Mouse (Mus musculus) hindbrain, embryonic 11.5 days (tissue): ENCODE results near the gene Klhl41. TPM values are rescaled to one million over a fixed set of nuclear protein-coding genes. Genes with fewer than 3 reads are reported as not detected.

ENCODE experiments used
- ATAC-seq: fragments of 200-750 bp; cut with Nextera tagmentation; 2 replicates; pipeline ENCODE4 v1.8.0; 2017; ENCODE audit warnings: mild to moderate bottlenecking, moderate TSS enrichment, moderate library complexity; ENCODE audit not compliant: low FRiP score
- DNase-seq: peaks from one replicate; pipeline ENCODE4 v3.0.0-alpha.2; 2015; ENCODE audit warnings: low spot score
- H3K27ac ChIP-seq: fragments of 300-500 bp; sonication (generic); 2 replicates; pipeline ENCODE4 v1.5.1; 2014; ENCODE audit warnings: mild to moderate bottlenecking, low read depth, low read length
- H3K27me3 ChIP-seq: fragments of 300-500 bp; sonication (generic); 2 replicates; pipeline ENCODE4 v1.6.1; 2014; ENCODE audit warnings: mild to moderate bottlenecking, low read length, moderate library complexity, mixed read lengths; ENCODE audit not compliant: control insufficient read depth, insufficient read depth
- H3K36me3 ChIP-seq: fragments of 300-500 bp; sonication (generic); 2 replicates; pipeline ENCODE4 v1.6.1; 2014; ENCODE audit warnings: mild to moderate bottlenecking, low read length, moderate library complexity, mixed read lengths; ENCODE audit not compliant: control insufficient read depth, insufficient read depth
- H3K4me1 ChIP-seq: fragments of 300-500 bp; sonication (generic); replicated peaks from 2 replicates; pipeline ENCODE4 v1.6.1; 2014; ENCODE audit warnings: low read length, mixed read lengths; ENCODE audit not compliant: control insufficient read depth, insufficient read depth
- H3K4me2 ChIP-seq: fragments of 300-500 bp; sonication (generic); replicated peaks from 2 replicates; pipeline ENCODE4 v1.6.1; 2014; ENCODE audit warnings: mild to moderate bottlenecking, low read depth, low read length
- H3K4me3 ChIP-seq: fragments of 300-500 bp; sonication (generic); 2 replicates; pipeline ENCODE4 v1.5.1; 2014; ENCODE audit warnings: low read depth, low read length
- H3K9ac ChIP-seq: fragments of 300-500 bp; sonication (generic); 2 replicates; pipeline ENCODE4 v1.6.1; 2014; ENCODE audit warnings: low read depth, low read length
- H3K9me3 ChIP-seq: fragments of 300-500 bp; sonication (generic); 2 replicates; pipeline ENCODE4 v1.6.1; 2016; ENCODE audit warnings: low read length; ENCODE audit not compliant: control insufficient read depth
- WGBS: fragments of 180-500 bp; shearing (Covaris S2); extraction: QIAGEN DNeasy Blood & Tissue Kit; methylation state at CpG from one replicate; pipeline ENCODE4 v1.1.7; 2014; 5-methylcytosine and 5-hydroxymethylcytosine counted together
- polyA plus RNA-seq: library from polyadenylated mRNA; unstranded; fragments of >200 nt; fragmentation: Nextera tagmentation; extraction: Ambion mirVana; gene quantifications from 2 replicates; pipeline ENCODE4 v1.2.1, GENCODE M21; 2014

Gene Klhl41
- polyA plus RNA-seq, 1 experiment from 2014 or later = 0.82 TPM

- DNase-seq (no peak), ATAC-seq (no peak)
- Histone ChIP-seq H3K4me3 (no peak overlapping the region), H3K9me3 (no peaks in the 10 kb centered on the region), H3K4me1 (no peaks in the 10 kb centered on the region), H3K27me3 (no peaks in the 10 kb centered on the region), H3K36me3 (0 out of 2 replicates have a peak, but pooled peaks cover 2% of the 10 kb centered on the region), H3K9ac (no peak overlapping the region), H3K4me2 (no peak overlapping the region), H3K27ac (no peak overlapping the region)
- 94% methylated on average over 11 of the region's 11 CpGs for WGBS
Observed at GRCm38 (mm10) chr2:69693501-69693900, 23.6 kb downstream of the Klhl41 start.

GRCm38 (mm10) chr2:69700446-69700845 lies 30.5 kb downstream of the Klhl41 start:
- no peaks in the 10 kb centered on the region for H3K4me1 ChIP-seq
- H3K36me3 ChIP-seq = peaks cover 2% of the 10 kb centered on the region; the same call in 1 of the 2 replicates
- 95% methylated on average over 8 of the region's 8 CpGs for WGBS
- no peak overlapping the region for H3K9ac ChIP-seq
- no peak overlapping the region for H3K4me3 ChIP-seq
- H3K9me3 ChIP-seq = no peaks in the 10 kb centered on the region
- no peaks in the 10 kb centered on the region for H3K27me3 ChIP-seq
- no peak overlapping the region for H3K27ac ChIP-seq
- ATAC-seq (no peak), DNase-seq (no peak)
- H3K4me2 ChIP-seq = no peak overlapping the region

DNA sequence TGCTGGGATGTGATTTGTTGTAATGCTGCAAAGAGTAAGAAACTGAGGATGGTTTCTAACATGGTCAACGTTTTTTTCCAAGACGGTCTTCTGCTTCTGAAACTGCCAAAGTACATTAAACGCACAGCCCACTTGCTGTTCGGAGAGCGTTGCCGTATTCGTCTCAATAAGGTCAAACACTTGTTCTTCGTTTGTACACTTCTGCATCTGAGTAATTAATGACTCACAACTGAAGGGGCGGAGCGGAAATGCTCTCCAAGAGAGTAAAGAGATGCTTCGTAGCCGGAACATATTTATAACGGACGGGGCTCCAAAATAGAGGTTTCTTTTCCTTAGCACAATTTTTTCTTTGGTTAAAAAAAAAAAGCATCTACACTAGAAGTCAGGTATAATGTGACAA lies 42.3 kb downstream of the Klhl41 start:
- Histone ChIP-seq H3K4me2 (no peak overlapping the region), H3K9me3 (no peaks in the 10 kb centered on the region), H3K27me3 (no peaks in the 10 kb centered on the region), H3K9ac (no peak overlapping the region), H3K27ac (no peak overlapping the region), H3K4me3 (no peak overlapping the region), H3K4me1 (no peaks in the 10 kb centered on the region), H3K36me3 (no peaks in the 10 kb centered on the region)
- DNase-seq (no peak), ATAC-seq (no peak)
- 94% methylated on average over 14 of the region's 14 CpGs for WGBS

- H3K4me1 ChIP-seq = no peaks in the 10 kb centered on the region
- peak within 1 kb of the TSS; percentile 81 for H3K4me2 ChIP-seq
- ATAC-seq (peak; percentile 99), DNase-seq (peak; percentile 91)
- H3K9ac ChIP-seq = peak within 1 kb of the TSS; percentile 81
- under 1% methylated on average over 39 of the region's 39 CpGs for WGBS
- no peaks in the 10 kb centered on the region for H3K9me3 ChIP-seq
- H3K4me3 ChIP-seq = peak within 1 kb of the TSS; percentile 82
- no peaks in the 10 kb centered on the region for H3K36me3 ChIP-seq
- H3K27ac ChIP-seq = no peak within 1 kb of the TSS
- no peaks in the 10 kb centered on the region for H3K27me3 ChIP-seq
Observed at GRCm38 (mm10) chr2:69712981-69713625, 43.2 kb downstream of the Klhl41 start, which contains the start of gene Fastkd1. TSS of gene Fastkd1 (minus strand) at chr2:69713516.

DNA sequence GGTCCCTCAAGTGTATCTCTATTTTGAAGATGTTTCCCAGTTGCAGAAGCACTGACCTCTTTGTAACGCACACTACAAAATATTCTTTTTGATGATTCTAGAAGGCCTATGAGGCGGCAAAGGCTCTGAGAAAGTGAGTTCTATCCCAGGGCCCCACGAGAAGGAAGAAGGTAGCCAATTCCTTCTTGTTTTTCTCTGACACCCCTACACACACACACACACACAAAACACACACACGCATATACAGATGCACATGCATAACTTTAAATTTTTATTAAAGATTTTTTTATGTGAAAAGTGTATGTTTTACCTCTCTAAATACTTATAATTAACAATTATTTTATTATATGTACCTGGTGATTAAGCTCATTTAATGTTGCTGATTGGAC lies 43.7 kb downstream of the Klhl41 start:
- no peak overlapping the region; the same call in 1 of the 2 replicates for H3K9ac ChIP-seq
- H3K27me3 ChIP-seq = no peaks in the 10 kb centered on the region
- peak overlapping the region; percentile 82; the same call in 1 of the 2 replicates for H3K4me3 ChIP-seq
- ATAC-seq (peak; percentile 57), DNase-seq (no peak)
- H3K27ac ChIP-seq = no peak overlapping the region
- no peaks in the 10 kb centered on the region for H3K9me3 ChIP-seq
- WGBS = 40% methylated on average over 4 of the region's 4 CpGs
- H3K36me3 ChIP-seq = no peaks in the 10 kb centered on the region
- H3K4me2 ChIP-seq = peak overlapping the region; percentile 30
- no peaks in the 10 kb centered on the region for H3K4me1 ChIP-seq

DNA sequence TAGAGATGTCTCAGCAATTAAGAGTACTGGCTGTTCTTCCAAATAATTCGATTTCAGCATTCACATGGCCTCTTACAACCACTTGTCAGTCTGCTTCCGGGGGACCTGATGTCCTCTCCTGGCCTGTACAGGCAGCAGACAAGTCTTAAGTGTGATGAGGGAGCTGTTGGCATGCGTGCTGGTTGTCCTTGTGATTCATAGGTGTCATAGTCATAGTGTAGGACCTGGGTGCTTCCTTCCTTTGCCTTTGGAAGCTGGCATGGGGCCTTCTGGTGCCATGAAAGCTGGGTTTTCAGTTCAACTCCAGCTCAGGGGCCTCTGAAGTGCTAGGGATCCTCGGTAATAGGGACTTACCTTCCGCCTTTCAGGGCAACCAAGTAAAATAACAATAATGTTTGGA lies 44.2 kb downstream of the Klhl41 start:
- Histone ChIP-seq H3K9ac (no peak overlapping the region), H3K27me3 (no peaks in the 10 kb centered on the region), H3K4me3 (no peak overlapping the region), H3K4me2 (no peak overlapping the region), H3K27ac (no peak overlapping the region), H3K9me3 (no peaks in the 10 kb centered on the region), H3K36me3 (no peaks in the 10 kb centered on the region), H3K4me1 (no peaks in the 10 kb centered on the region)
- DNase-seq (no peak), ATAC-seq (no peak)
- 84% methylated on average over 5 of the region's 5 CpGs for WGBS

DNA sequence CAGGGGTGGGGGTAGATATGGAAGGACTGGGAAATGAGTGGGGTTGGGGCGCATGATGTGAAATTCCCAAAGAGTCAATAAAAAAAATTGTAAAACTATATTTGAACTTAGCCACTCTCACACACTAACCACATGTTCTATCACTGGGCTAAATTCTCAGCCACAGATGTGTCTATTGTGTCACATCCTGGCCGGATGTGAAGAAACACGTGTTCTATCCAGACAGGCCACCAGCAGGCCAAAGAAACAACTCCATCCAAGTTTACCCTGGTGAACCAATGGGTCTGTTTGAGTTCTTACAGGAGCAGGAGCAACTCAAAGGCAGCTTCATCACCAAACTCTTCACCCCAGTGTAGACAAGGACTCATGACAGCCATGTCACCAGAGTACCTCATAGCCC lies 46.6 kb downstream of the Klhl41 start:
- no peak overlapping the region for H3K4me3 ChIP-seq
- H3K27me3 ChIP-seq = no peaks in the 10 kb centered on the region
- no peak for ATAC-seq
- WGBS = 88% methylated on average over 3 of the region's 3 CpGs
- H3K9ac ChIP-seq = no peak overlapping the region
- DNase-seq = no peak
- no peak overlapping the region for H3K4me2 ChIP-seq
- no peaks in the 10 kb centered on the region for H3K9me3 ChIP-seq
- no peaks in the 10 kb centered on the region for H3K36me3 ChIP-seq
- H3K4me1 ChIP-seq = no peaks in the 10 kb centered on the region
- no peak overlapping the region for H3K27ac ChIP-seq

DNA sequence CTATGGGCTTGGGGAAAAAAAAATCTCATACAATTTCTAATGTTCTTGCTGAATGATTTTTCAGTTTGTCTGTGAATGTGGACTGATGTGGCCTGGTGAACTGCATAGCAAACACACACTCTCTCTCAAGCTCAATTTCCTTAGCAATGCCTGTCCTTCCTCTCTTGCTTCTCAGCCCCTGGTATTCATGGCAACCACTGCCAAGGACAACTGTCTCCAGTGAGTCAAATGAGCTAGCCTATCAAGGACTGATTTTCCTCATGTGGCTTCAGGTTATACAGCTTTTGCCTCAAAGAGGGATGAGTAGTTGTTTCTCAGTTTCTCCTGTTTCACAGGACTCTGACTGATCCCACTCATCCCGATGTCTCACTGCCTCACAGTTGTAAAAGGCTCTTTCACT lies 49.2 kb downstream of the Klhl41 start:
- Histone ChIP-seq H3K9ac (no peak overlapping the region), H3K27ac (no peak overlapping the region), H3K4me3 (no peak overlapping the region), H3K36me3 (no peaks in the 10 kb centered on the region), H3K4me2 (no peak overlapping the region), H3K9me3 (no peaks in the 10 kb centered on the region), H3K4me1 (no peaks in the 10 kb centered on the region), H3K27me3 (no peaks in the 10 kb centered on the region)
- DNase-seq (no peak), ATAC-seq (no peak)
- 92% methylated on average over 1 of the region's 1 CpGs for WGBS

DNA sequence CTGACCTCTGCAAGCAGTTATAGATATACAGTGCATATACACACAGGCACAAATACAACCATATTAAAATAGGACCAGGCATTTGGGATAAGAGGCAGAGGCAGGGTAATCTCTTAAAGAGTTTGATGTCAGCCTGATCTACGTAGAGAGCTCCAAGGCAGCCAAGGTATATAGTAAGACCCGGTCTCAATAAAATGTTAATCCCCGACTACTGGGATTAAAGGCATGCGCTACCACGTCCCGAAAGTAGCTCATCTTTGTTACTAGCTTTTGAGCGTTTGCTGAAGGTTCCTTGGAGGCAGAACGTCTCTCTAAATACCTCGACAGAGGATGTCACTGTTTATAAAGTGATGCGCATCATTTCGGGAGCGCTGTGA lies 52.3 kb downstream of the Klhl41 start, which contains the start of gene Ppig:
TSS of gene Ppig (plus strand) at position 273 of the 377 bp plus-strand sequence.
- Histone ChIP-seq H3K4me1 (no peaks in the 10 kb centered on the region), H3K4me2 (peak within 1 kb of the TSS; percentile 74), H3K9ac (peak within 1 kb of the TSS; percentile 86), H3K27ac (peak within 1 kb of the TSS; percentile 72), H3K4me3 (peak within 1 kb of the TSS; percentile 96), H3K9me3 (no peaks in the 10 kb centered on the region), H3K27me3 (no peaks in the 10 kb centered on the region), H3K36me3 (no peaks in the 10 kb centered on the region)
- ATAC-seq (peak; percentile 52), DNase-seq (no peak)
- WGBS = 6% methylated on average over 12 of the region's 12 CpGs
